Mouse (Mus musculus) adipocyte (in vitro differentiated cells): Measurements from ENCODE around the gene Mob2.

Experiments used
- DNase-seq: peaks from one replicate; pipeline ENCODE4 v3.0.0-alpha.2; 2016; ENCODE audit warnings: low spot score

The Mob2 gene

GRCm38 (mm10) chr7:142060931-142061565 is at the start of gene Mob2:
Mob2 (minus strand) TSS chr7:142061065.
- DNase-seq = peak; percentile 75

GRCm38 (mm10) chr7:142104747-142105146 is 43.9 kb upstream of the Mob2 start:
- no peak for DNase-seq

GRCm38 (mm10) chr7:142097776-142098175 is 36.9 kb upstream of the Mob2 start:
- peak; percentile 71 for DNase-seq

GRCm38 (mm10) chr7:142096701-142097100 is 35.8 kb upstream of the Mob2 start:
- DNase-seq = no peak

- DNase-seq = no peak
Observed at GRCm38 (mm10) chr7:142095183-142095931, 34.5 kb upstream of the Mob2 start, which contains the start of gene Dusp8. Dusp8 (minus strand) TSS chr7:142095843.

GRCm38 (mm10) chr7:142094301-142095143 is 33.7 kb upstream of the Mob2 start:
- DNase-seq = no peak

GRCm38 (mm10) chr7:142093696-142094240 is 32.9 kb upstream of the Mob2 start:
- DNase-seq = no peak

GRCm38 (mm10) chr7:142092991-142093390 is 32.1 kb upstream of the Mob2 start:
- DNase-seq = no peak

GRCm38 (mm10) chr7:142091848-142092247 is 31.0 kb upstream of the Mob2 start:
- DNase-seq = no peak

- DNase-seq = no peak
Observed at GRCm38 (mm10) chr7:142089648-142090447, 29.0 kb upstream of the Mob2 start.

GRCm38 (mm10) chr7:142088886-142089285 is 28.0 kb upstream of the Mob2 start:
- no peak for DNase-seq

GRCm38 (mm10) chr7:142087069-142087652 is 26.3 kb upstream of the Mob2 start:
- DNase-seq = no peak

GRCm38 (mm10) chr7:142086159-142086905 is 25.5 kb upstream of the Mob2 start:
- no peak for DNase-seq

- peak; percentile 88 for DNase-seq
Observed at GRCm38 (mm10) chr7:142084820-142085219, 24.0 kb upstream of the Mob2 start.

GRCm38 (mm10) chr7:142084395-142084794 is 23.5 kb upstream of the Mob2 start:
- peak; percentile 26 for DNase-seq

GRCm38 (mm10) chr7:142083588-142084317 is 22.9 kb upstream of the Mob2 start:
- DNase-seq = peak; percentile 5

- no peak for DNase-seq
Observed at GRCm38 (mm10) chr7:142082607-142083006, 21.7 kb upstream of the Mob2 start.

- no peak for DNase-seq
Observed at GRCm38 (mm10) chr7:142082179-142082578, 21.3 kb upstream of the Mob2 start.

- DNase-seq = no peak
Observed at GRCm38 (mm10) chr7:142081736-142082135, 20.9 kb upstream of the Mob2 start.

GRCm38 (mm10) chr7:142080876-142081275 is 20.0 kb upstream of the Mob2 start:
- DNase-seq = no peak
